Mouse (Mus musculus): ENCODE results near the gene Mcoln2. TPM values are rescaled to one million over a fixed set of nuclear protein-coding genes. Genes with fewer than 3 reads are reported as not detected.
"Not testable (repeated sequence)": the region's sequence is repeated elsewhere in the genome, so short reads cannot be mapped to it uniquely, and the experiment has no call there.

The Mcoln2 gene
- total RNA-seq, 4 experiments from 2014 or later = 0.12 to 0.30 (median 0.17) TPM; not detected in 1

DNA sequence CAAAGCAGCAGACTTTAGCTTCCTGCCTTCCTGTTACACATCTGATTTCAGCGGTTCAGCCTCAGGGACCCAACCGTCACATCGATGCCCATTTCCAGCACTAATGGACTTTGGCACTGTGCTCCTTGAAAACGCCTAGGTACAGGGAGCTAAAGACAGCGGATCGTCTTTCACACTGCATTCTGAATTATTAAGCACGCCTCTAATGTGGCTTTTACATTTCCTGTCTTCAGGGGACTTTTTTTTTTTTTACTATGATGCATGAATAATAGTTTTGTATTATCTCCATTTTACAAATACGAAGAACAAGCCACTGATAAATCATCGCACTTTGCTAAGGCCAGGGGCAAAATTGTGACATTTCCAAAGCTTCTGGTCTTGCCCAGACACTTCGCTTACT is 36.4 kb downstream of the Mcoln2 start:
- no peak for DNase-seq (ENCODE audit: low spot score)

DNA sequence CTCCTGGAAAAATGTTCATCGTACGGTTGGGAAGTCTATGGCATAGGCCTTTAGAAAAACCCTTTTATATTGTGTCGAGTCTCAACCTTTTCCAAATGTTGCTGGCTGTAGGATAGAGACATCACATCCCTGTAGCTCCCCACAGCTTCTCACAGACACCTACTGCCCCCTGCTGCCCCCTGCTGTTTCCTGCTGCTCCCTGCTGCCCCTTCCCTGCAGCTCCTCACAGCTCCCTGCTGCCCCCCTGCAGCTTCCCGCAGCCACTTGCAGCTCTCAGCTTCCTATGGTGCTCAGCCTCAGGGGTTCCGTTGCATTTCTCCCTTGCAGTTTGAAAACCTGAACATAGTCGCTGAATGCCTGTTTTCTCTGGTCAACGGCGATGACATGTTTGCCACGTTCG is 40.3 kb downstream of the Mcoln2 start:
- no peak for DNase-seq (ENCODE audit: low spot score)

DNA sequence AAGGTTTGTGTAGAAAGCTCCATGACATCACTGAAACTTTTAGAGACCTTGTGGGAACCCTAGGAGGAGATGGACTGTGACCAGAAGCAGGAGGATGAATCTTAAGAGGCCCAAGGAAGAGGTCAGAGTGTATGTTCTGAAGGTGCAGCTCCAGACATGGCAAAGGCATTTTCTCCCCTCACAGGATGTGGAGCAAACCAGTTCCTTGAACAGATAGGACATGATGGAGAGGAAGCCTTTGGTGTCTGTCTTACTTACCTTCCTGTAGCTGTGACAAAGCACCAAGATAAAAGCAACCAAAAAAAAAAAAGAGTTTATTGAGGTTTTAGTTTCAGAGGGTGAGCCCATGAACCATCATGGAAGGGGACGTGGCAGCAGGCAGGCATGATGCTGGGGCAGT is 42.9 kb downstream of the Mcoln2 start:
- no peak for DNase-seq (ENCODE audit: low spot score)

DNA sequence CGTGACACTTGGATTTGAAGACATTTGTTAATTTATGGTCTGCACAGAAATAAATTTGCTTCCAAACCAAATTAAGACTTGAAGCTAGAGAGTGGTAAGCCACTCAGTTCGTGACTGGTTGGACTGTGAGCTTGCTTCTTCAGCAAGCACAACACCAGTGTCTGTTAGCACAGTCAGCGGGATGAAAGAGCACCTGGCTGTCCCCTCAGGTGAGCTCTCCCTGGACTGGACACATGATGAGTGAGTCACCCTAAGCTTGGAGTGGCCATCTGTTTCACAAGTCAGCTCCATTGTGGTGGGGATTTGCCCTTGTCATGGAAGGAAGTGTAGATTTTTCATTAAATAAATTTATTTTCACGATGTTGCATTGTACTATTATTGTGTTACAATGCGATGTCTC is 45.5 kb downstream of the Mcoln2 start:
- no peak for DNase-seq (ENCODE audit: low spot score)

DNA sequence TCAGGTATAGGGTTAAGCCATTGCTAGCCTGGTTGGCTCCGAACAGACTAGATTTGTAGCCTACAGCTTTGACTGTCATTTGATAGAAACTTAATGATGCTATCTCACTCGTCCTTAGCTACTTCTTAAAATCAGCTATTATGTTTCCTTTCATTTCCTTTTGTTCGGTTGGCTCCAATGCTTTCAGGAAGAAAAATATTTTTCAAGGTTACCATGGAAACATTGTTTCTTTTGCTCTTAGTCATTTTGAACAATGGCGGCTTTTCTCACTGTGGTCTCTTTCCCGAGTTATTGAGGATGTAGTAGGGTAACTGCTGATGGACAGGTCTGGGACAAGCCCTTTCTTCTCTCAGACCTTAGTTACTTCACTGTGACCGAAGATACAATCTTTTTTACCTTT is 46.7 kb downstream of the Mcoln2 start:
- no peak for DNase-seq (ENCODE audit: low spot score)

DNA sequence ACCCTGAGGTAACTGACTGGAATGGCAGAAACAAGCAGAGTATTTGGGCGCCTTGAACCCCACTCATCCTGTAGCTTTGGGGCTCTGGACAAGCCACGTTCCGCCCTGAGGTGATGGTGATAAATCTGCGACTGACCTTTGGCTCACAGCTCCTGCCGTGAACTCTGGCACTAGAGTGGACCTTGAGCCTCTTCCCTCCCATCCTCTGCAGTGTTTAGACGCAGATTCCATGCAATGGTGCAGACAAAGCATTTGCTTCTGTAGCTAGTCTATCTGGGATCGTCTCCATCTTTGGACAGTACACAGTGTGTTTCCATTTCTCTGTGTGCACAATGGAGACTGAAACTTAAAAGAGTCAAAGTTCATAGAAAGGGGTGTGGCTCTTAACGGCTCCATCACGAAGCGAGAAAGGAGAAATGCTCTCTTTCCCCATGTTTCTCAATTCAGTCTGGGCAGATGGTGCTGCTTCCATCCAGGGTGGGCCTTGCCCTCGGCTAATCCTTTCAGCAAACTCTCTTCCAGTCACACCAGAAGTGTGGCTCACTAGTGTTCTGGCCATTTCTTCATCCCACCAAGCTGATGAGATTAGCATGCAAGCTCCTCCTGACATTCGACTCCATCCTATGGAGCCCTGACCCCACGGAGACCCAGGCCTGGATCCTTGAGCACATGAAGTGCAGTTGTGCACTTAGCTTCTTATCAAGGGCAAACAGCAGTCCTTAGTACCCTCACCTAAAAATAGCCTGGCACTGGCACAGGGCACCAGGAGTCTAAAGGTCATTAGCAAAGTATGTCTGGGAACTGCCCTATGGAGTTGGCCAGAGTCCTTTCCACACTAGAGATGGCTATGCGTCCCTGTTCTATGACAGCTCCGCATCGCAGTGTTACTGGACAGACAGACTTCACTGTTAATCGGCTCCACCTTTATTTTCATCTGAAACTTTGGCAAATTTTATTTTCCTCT is 47.4 kb downstream of the Mcoln2 start:
- no peak for DNase-seq (ENCODE audit: low spot score)

DNA sequence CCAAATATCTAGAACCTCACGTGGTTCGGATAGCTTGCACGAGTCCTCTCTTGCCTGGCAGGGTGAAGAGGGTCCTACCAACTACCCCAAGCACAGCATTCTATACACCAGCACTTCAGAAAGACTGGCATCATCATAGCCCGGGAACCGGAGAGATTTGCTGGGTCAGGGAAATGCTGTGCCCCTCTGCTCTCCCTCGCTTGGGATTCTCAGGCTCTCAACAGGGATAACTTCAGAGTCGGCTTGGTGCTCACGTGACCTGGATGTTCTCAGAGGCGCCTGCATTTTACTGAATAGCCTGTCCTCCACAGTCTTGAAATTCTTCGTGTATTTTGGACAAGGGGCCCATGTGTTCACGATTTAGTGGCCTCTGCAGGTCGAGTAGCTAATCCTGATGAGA is 48.2 kb downstream of the Mcoln2 start:
- no peak for DNase-seq (ENCODE audit: low spot score)

DNA sequence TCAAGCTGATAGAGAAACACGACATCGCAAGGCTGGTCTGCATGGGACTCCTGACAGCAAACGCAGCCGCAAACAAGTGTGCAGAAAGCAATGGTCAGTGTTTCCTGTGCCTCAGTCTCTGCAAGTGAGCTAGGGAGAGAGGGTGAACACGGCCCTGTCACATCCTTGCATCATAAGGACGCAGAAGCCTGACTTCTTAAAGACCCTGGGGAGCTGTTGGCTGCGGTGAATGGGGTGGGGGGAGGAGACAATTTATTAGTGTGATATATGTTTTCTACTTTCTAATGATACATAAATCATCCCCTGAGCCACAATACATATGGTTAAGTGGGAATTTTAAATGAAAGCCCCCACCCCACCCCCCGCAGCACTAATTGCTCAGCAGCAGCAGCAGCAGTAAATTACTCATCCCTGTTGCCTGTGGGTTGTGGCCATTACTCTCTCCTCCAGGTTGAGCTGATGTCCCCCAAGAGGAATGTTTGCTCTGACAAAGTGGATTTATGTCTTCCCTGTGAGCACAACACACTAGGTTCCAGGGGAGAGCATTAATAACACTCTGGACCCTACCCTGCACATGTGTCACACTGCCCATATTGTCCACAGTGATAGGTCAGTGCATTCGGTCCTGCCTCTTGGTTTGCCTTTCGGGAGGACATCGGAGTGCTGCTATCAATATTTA is 49.3 kb downstream of the Mcoln2 start:
- no peak for DNase-seq (ENCODE audit: low spot score)

DNA sequence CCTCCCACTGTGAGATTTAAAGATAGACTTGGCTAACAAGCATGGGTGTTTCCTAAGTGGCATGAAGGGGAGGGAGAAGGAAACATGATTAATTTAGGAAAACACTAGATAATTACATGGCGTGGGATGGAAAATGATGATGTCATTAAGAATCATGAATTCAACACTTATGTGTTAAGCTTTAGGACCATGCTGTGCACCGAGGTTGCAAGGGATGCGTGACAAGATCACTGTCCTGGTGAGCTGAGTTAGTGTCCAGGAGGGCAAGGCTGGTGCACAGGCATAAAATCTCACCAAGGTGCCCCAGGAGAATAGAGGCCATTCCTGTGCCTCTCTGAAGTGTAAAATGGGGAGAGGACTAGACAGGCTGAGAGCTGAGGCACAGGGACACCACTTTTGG is 49.9 kb downstream of the Mcoln2 start:
- DNase-seq (ENCODE audit: low spot score) = no peak

DNA sequence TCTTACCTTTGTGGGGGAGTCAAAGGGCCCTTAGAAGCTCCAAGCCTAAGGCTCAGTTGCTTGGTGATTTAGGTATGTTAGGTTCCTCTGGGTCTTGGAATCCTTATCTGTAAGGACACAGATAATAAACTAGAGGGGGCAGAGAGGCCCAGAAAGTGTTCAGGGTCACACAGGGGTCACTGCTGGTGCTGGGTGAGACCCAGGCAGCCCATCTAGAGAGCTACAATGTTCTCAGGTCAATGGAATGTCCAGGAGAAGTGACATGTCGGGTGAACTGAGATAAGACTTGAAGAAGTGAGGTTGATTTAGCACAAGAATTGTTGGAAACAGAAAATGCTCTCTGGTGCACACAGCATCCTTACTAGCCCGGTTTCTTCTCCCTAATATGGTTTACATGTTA is 54.7 kb downstream of the Mcoln2 start:
- DNase-seq (ENCODE audit: low spot score) = no peak

DNA sequence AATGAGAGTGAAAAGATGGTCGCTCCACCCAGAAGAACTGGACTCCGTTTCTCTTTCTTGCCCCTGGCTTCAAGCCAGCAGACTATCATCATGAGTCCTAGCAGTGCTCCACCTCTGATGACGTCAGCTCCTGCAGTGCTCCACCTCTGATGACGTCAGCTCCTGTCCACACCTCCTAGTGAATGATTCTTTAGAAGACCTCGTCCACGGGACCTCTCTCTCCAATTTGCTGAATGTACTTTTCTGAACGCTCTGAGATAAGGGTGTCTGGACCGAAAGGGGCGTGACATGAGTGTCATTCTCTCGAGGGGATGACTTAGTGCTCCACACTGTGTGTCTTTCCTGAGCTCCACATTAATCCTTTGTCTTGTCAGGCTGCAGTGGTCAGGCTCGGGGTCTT is 55.7 kb downstream of the Mcoln2 start:
- DNase-seq (ENCODE audit: low spot score) = no peak

DNA sequence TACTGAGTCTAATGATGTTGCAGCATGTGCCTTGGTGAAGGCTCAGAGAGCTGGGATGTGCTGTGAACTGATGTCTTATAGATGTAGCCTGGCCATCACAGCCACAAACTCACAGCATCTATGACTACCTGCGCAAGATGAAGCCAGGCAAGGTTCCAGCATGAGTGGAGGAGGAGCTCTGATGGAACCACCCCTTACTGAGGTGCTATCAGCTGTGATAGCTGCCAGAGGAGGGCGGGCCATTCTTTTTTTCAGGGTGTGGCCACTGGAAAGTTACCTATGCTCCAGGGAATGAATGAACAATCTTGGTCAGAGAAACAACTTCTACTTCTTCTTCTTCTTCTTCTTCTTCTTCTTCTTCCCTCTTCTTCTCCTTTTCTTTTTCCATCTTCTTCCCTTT is 57.0 kb downstream of the Mcoln2 start:
- no peak for DNase-seq (ENCODE audit: low spot score)

DNA sequence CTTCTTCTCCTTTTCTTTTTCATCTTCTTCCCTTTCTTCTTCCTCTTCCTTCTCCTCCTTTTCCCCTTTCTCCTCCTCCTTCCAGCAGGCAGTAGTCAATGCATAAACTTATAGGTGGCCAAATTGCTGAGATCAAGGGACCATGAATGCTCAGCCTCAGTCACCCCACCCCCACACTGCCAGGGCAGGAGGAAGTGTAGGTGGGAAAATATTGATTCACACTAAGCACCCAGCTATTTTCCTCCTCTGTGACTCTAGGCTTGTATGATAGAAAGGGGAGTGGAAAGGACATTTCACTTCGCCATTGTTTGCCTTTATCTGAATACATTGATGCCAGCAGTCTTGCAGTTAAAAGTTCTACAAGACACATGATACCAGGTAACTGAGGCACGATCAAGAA is 57.8 kb downstream of the Mcoln2 start:
- no peak for DNase-seq (ENCODE audit: low spot score)

DNA sequence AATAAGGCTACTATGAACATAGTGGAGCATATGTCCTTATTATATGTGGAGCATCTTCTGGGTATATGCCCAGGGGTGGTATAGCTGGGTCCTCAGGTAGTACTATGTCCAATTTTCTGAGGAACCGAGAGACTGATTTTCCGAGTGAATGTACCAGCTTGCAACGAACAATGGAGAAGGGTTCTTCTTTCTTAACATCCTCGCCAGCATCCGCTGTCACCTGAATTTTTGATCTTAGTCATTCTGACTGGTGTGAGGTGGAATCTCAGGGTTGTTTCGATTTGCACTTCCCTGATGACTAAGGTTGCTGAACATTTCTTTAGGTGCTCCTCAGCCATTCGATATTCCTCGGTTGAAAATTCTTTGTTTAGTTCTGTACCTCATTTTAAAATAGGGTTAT is 60.1 kb downstream of the Mcoln2 start:
- not testable (repeated sequence) for DNase-seq (ENCODE audit: low spot score)

DNA sequence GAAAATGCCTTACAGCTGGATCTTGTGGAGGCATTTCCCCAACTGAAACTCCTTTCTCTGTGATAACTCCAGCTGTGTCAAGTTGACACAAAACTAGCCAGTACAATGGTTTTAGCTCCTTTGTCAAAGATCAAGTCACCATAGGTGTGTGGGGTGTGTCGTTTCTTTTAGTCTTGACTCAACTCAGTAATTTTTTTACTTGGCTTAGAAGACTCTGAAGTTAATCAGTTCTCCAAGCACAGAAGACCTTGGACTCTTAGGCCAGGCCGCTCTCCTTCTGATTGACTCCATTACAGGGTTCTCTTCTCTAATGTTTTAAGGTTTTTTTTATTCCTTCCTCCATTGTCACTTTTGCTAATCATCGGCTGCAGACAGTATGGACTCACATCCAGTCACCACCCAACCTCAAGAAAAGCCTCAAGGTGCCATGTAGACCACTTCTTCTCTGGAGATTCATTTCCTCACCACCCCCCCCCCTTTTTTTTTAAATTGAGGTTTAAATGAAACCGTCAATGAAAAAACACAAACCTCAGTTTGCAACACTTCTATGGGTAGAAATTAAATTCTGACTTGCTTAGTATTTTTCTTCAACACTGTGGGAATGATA is 61.6 kb downstream of the Mcoln2 start:
- DNase-seq (ENCODE audit: low spot score) = no peak

DNA sequence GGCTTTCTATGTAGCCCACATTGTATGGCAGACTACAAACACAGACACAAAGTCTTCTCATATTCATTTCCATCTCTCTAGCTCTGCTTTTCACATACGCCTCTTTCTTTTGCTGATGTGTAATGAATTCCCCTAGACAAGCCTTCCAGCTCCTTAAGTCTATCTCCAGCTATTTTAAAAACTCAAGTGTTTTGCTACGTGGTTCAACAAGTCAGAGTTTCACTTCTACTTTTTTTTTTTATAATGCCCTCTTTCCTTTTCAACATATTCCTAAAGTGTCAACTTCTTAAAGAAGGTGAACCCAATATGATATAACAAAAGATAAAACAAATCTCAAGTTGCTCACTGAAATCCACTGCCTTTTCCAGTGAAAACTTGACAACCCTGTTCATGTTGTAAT is 62.3 kb downstream of the Mcoln2 start:
- DNase-seq (ENCODE audit: low spot score) = no peak

DNA sequence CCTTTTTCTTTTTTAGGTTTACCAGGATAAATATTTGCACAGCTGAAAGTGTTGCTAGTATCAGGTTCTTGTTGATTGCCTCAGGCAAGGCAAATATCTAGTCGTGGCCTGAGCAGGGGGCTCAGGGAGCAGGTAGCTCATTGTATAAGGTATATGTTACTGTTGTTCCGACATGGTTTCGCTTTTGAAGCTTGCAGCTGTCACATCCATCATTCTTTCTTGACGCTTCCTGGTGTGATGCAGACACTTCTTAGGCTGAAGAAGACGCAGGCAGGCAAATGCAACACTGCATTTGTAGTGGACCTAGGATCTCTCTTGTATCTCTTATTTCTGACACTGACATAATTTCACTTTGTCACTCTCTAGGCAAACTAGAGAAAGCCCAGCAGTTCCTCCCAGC is 63.7 kb downstream of the Mcoln2 start:
- no peak for DNase-seq (ENCODE audit: low spot score)

DNA sequence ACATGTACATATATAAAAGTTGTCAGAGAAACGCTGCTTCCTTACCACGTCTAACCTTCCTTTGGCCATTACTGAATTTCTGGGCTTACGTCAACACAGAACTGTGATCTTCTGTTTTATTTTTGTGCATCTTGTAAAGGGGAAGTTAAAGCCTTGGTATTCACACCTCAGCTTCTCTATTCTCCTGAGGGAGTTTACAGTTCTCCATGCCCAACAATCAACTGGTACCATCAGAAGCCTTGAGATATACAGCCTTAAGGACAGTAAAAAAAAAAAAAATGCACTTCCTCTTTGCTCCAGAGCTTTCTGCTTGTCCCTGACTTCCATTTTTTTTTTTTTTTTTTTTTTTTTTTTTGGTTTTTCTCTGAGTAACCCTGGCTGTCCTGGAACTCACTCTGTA is 66.9 kb downstream of the Mcoln2 start:
- DNase-seq (ENCODE audit: low spot score) = no peak

DNA sequence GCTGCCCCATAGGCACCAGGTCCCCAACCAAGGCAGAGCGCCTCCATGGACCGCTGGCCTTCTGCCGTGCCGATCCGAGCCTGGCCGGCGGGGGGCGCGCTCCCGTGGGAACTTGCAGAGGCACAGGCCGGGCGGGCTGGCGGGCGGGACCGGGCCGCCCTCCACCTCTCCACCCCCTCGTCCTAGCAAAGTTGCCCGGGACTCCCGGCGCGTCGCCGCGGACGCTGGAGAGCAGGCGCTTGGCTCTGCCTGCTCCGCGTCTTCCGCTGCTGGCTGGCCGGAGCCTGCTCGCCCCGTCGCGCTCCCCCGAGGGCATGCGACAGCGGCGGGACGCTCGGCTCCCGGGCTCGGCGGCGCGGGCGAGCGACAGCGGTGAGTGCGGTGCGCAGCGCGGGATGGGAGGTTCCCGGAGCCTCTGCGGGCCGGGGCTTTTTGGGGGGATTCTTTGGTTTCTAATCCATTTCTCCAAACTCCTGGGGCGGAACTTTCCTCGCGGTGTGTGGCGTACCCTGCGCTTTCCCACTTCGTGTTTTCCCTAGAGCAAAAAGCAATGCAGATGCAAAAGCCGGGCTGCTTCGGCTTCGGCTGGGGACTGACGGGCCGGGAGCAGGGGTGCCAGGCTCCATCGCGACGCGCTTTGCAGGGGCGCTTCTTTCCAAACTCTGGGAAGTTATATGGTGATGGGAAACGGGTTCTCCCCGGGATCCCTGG is 71.3 kb downstream of the Mcoln2 start, which contains the start of gene Lpar3:
Gene Lpar3, plus strand, starts transcription at position 188 of the 711 bp plus-strand sequence.
- DNase-seq (ENCODE audit: low spot score) = no peak

DNA sequence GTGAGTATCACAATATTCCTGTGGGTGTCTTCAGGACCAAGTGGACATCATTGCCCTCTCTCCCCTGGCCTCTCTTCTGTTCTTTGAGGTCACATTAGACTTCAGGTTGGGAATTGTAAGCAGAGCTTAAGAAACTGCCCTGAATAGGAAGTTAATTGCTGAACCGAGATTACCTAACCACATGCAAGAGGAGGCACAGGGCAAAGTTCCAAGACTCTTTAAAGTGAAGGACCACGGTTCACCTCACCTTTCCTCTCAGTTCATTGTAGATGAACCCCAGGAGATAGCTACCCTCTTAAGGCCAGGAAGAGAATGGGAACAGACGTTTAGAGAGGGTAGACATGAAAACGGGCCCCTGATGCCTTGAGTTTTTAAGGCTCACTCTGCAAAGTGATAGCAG is 74.6 kb downstream of the Mcoln2 start:
- no peak for DNase-seq (ENCODE audit: low spot score)

DNA sequence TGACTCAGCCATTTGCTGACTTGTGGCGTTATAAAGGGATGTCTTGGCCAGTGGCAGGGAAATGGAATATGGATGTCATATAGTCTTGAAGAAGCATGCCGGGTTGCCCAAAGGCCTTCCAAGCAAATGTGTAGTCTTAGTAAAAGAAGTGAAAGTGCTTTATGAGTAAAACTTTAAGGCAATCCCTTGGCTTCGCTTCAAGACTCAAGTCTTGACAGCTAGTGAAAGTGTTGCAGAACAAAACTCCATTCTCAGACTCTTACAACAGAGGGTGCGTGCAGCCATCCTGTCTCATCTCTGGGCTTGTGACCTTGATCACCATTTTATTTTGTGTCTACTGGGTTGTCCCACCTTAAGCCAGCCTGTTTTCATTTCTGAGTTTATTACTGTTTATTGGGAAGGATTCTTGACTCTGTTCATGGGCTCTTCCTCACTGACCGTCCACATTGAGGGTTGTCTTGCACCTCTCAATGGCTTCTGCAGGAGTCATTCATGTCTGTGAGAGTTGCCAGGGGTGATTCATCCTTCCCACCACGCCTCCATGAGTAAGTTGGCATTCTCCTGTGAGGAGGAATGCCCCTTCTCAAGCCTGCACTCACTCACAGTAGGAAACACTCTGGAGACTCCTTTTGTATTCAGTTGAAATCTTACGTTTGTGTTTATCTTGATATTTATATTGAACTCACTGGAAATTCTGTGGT is 75.6 kb downstream of the Mcoln2 start:
- no peak for DNase-seq (ENCODE audit: low spot score)
